Mouse (Mus musculus) stomach, embryonic 16.5 days (tissue): ENCODE results near the gene Tulp1. TPM values are rescaled to one million over a fixed set of nuclear protein-coding genes. Genes with fewer than 3 reads are reported as not detected.
"Not testable (repeated sequence)": the region's sequence is repeated elsewhere in the genome, so short reads cannot be mapped to it uniquely, and the experiment has no call there.

Experiments
- ATAC-seq: fragments of 200-750 bp; cut with Nextera tagmentation; 2 replicates; pipeline ENCODE4 v1.8.0; 2017; ENCODE audit warnings: moderate number of reproducible peaks, moderate TSS enrichment; ENCODE audit not compliant: insufficient read depth, low FRiP score
- H3K27ac ChIP-seq: fragments of 300-500 bp; sonication (generic); 2 replicates; pipeline ENCODE4 v1.5.1; 2014; ENCODE audit warnings: low read length
- H3K27me3 ChIP-seq: fragments of 300-500 bp; sonication (generic); 2 replicates; pipeline ENCODE4 v1.6.1; 2014; ENCODE audit warnings: low read length, control low read depth, mixed read lengths; ENCODE audit not compliant: control insufficient read depth, insufficient read depth
- H3K36me3 ChIP-seq: fragments of 300-500 bp; sonication (generic); 2 replicates; pipeline ENCODE4 v1.6.1; 2014; ENCODE audit warnings: low read length; ENCODE audit not compliant: control insufficient read depth, insufficient read depth
- H3K4me1 ChIP-seq: fragments of 300-500 bp; sonication (generic); 2 replicates; pipeline ENCODE4 v1.6.1; 2014; ENCODE audit warnings: low read length, control low read depth, mixed read lengths; ENCODE audit not compliant: control insufficient read depth, insufficient read depth
- H3K4me2 ChIP-seq: fragments of 300-500 bp; sonication (generic); 2 replicates; pipeline ENCODE4 v1.6.1; 2014; ENCODE audit warnings: low read depth, low read length, mixed read lengths
- H3K4me3 ChIP-seq: fragments of 300-500 bp; sonication (generic); replicated peaks from 2 replicates; pipeline ENCODE4 v1.5.1; 2014; ENCODE audit warnings: mild to moderate bottlenecking, low read length
- H3K9ac ChIP-seq: fragments of 300-500 bp; sonication (generic); 2 replicates; pipeline ENCODE4 v1.6.1; 2014; ENCODE audit warnings: low read length
- H3K9me3 ChIP-seq: fragments of 300-500 bp; sonication (generic); replicated peaks from 2 replicates; pipeline ENCODE4 v1.6.1; 2016; ENCODE audit warnings: low read length, control low read depth; ENCODE audit not compliant: control insufficient read depth
- WGBS: fragments of 180-500 bp; shearing (Covaris S2); extraction: QIAGEN DNeasy Blood & Tissue Kit; methylation state at CpG from one replicate; pipeline ENCODE4 v1.1.7; 2014; 5-methylcytosine and 5-hydroxymethylcytosine counted together
- polyA plus RNA-seq: library from polyadenylated mRNA; unstranded; fragments of >200 nt; fragmentation: Nextera tagmentation; extraction: Ambion mirVana; gene quantifications from 2 replicates; pipeline ENCODE4 v1.2.1, GENCODE M21; 2015

Gene Tulp1
- polyA plus RNA-seq: 4.6 and 5.4 TPM in 2 replicates

DNA sequence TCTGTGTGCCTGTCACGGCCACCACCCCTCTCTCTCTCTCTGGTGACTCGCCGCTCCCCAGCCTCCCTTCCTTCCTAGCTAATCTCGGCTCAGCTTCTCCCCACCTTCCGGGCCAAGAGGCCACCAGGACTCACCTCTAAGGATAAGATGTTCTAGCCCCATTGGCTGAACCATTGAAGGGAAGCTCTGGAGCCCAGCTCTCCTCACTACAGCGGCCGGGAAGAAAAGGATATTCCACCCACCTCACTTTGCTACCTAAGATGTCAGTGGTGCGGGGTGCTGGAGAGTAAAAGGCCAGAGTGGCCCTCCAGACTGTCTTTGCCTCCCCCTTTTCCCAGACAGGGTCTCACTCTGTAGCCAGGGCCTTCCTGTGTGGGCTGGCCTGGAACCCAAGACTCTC, at the start of gene Tulp1:
TSS of gene Tulp1 (minus strand) at position 101 of the 400 bp plus-strand sequence.
- H3K4me2 ChIP-seq: peak within 1 kb of the TSS; percentile 56
- H3K9me3 ChIP-seq: no peaks in the 10 kb centered on the region
- H3K4me3 ChIP-seq: peak within 1 kb of the TSS; percentile 28
- peak within 1 kb of the TSS; percentile 60 for H3K9ac ChIP-seq
- peaks cover 21% of the 10 kb centered on the region for H3K27me3 ChIP-seq
- peaks cover 21% of the 10 kb centered on the region for H3K4me1 ChIP-seq
- no peaks in the 10 kb centered on the region for H3K36me3 ChIP-seq
- 47% methylated on average over 8 of the region's 8 CpGs for WGBS
- no peak for ATAC-seq
- no peak within 1 kb of the TSS for H3K27ac ChIP-seq

DNA sequence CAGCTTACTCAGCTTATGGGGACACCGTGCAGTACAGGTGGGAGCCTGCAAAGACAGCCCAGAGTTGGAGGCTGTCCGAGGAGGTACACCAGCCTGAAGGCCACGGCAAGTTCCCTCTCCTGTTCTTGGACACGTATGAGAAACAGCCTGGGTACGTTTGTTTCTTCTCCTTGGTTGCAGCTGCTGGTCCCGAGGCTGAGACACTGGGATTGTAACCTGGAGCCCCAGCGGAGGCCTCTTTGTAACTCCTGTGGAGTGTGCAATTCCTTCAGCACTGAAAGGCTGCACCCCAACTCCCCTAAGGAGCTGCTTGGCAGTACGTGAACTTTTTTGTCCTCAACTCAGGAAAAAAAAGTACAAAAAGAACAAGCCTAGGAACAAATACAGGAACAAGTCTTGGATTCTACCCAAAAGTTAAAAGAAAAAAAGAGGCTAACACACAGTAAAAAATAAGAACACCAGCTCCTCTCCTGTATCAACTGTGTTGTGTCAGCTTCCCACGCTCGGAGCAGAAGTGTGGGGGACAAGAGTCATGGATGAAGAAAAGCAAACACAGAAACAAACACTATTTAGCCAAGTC, 46.4 kb upstream of the Tulp1 start:
- Histone ChIP-seq H3K9me3 (no peaks in the 10 kb centered on the region), H3K4me2 (no peak overlapping the region), H3K27me3 (no peaks in the 10 kb centered on the region), H3K27ac (no peak overlapping the region; the same call in 1 of the 2 replicates), H3K36me3 (no peaks in the 10 kb centered on the region), H3K4me1 (0 out of 2 replicates have a peak, but pooled peaks cover 6% of the 10 kb centered on the region), H3K9ac (no peak overlapping the region), H3K4me3 (no peak overlapping the region)
- WGBS: 72% methylated on average over 10 of the region's 10 CpGs
- no peak for ATAC-seq

DNA sequence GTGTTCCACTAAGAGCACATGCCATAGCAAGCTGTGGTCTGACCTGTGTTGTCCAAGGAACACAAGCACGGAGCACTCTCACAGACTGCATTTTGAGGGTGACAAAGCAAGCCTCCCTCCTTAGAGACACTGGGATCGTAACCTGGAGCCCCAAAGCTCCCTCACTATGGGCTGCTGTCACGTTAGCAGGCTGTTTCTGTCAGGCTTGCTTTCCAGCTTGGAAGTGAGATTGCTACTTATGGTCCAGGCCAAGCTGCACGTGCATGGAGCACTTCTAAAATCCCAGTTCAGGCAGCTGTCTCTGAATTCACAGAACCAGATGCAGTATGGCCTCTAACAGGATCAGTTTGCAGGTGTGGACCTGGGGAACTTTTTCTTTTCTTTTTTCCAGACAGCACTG, 45.7 kb upstream of the Tulp1 start:
- no peak overlapping the region for H3K4me3 ChIP-seq
- no peaks in the 10 kb centered on the region for H3K36me3 ChIP-seq
- H3K4me1 ChIP-seq: 0 out of 2 replicates have a peak, but pooled peaks cover 6% of the 10 kb centered on the region
- H3K27ac ChIP-seq: no peak overlapping the region
- no peak for ATAC-seq
- no peak overlapping the region for H3K4me2 ChIP-seq
- H3K9ac ChIP-seq: peak overlapping the region; percentile 26; the same call in 1 of the 2 replicates
- no peaks in the 10 kb centered on the region for H3K27me3 ChIP-seq
- no peaks in the 10 kb centered on the region for H3K9me3 ChIP-seq
- 79% methylated on average over 4 of the region's 4 CpGs for WGBS

GRCm38 (mm10) chr17:28408251-28408918, 43.4 kb upstream of the Tulp1 start:
- Histone ChIP-seq H3K9ac (no peak overlapping the region), H3K4me1 (0 out of 2 replicates have a peak, but pooled peaks cover 6% of the 10 kb centered on the region), H3K9me3 (no peaks in the 10 kb centered on the region), H3K4me2 (no peak overlapping the region), H3K27ac (no peak overlapping the region), H3K27me3 (no peaks in the 10 kb centered on the region), H3K36me3 (no peaks in the 10 kb centered on the region), H3K4me3 (no peak overlapping the region)
- no peak for ATAC-seq
- WGBS: 66% methylated on average over 5 of the region's 5 CpGs

DNA sequence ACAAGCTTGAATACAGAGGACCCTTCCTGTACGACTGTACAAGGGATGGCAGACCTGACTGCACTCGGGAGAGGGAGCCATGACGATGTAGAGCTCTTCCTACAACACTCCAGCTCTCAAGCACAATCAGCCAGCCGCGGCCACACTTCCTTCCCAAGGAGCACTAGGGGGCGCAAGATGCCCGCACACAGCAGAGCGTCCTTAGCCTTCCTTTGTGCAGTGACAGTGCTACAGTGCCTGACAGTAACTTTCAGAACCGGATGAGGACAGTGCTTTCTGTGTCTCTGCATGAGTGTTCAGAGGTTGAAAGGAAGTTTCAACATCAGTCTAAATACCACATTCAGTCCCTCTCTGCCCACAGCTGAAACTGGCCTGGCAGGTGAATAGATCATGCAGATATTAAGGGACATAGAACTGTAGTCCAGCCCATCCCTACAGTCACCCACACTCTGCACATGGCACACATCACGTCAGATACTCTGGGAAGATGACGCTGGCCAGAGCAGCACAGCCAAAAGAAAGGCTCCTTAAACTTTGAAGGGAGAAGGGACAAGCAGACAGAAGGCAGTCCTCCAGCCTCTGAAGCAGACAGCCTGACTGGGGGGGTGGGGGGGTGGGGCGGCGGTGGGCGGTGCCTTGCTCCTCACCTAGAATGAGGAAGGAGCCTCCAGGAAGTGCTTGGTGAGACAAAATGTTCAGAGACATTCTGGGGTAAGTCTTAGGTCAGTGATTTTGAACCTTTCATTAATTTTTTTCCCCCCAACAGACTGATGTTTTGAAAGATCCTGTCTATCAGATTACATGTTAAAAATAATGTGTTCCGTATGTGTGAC, 42.6 kb upstream of the Tulp1 start:
- H3K4me2 ChIP-seq: 0 out of 2 replicates have a peak overlapping the region, but pooled peaks have one; percentile 5
- no peak overlapping the region for H3K4me3 ChIP-seq
- no peaks in the 10 kb centered on the region for H3K9me3 ChIP-seq
- no peak overlapping the region for H3K9ac ChIP-seq
- 33% methylated on average over 15 of the region's 15 CpGs for WGBS
- no peaks in the 10 kb centered on the region for H3K36me3 ChIP-seq
- no peaks in the 10 kb centered on the region for H3K27me3 ChIP-seq
- 0 out of 2 replicates have a peak, but pooled peaks cover 6% of the 10 kb centered on the region for H3K4me1 ChIP-seq
- H3K27ac ChIP-seq: peak overlapping the region; percentile 38; the same call in 1 of the 2 replicates
- peak; percentile 84 for ATAC-seq

GRCm38 (mm10) chr17:28406471-28406870, 41.4 kb upstream of the Tulp1 start:
- no peaks in the 10 kb centered on the region for H3K36me3 ChIP-seq
- H3K4me3 ChIP-seq: no peak overlapping the region
- H3K27me3 ChIP-seq: no peaks in the 10 kb centered on the region
- H3K9ac ChIP-seq: no peak overlapping the region
- no peaks in the 10 kb centered on the region for H3K9me3 ChIP-seq
- H3K4me2 ChIP-seq: no peak overlapping the region
- 0 out of 2 replicates have a peak, but pooled peaks cover 4% of the 10 kb centered on the region for H3K4me1 ChIP-seq
- no peak overlapping the region for H3K27ac ChIP-seq
- WGBS: 82% methylated on average over 7 of the region's 7 CpGs
- ATAC-seq: no peak

DNA sequence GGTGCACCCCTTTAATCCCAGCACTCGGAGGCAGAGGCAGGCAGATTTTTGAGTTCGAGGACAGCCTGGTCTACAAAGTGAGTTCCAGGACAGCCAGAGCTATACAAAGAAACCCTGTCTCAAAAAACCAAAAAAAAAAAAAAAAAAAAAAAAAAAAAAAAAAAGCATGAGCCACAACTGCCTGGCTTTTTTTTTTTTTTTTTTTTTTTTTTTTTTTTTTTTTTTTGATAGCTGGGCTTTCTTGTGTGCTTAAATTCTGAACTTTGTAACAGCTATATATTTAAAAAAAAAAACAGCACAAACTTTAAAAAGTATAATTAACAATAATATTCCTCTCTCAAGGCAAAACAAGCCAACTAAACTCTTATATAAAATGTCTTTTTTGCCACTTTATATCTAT, 39.7 kb upstream of the Tulp1 start:
- not testable (repeated sequence) for H3K36me3 ChIP-seq

GRCm38 (mm10) chr17:28404301-28404700, 39.3 kb upstream of the Tulp1 start:
- Histone ChIP-seq H3K4me3 (no peak overlapping the region), H3K36me3 (no peaks in the 10 kb centered on the region), H3K4me1 (0 out of 2 replicates have a peak, but pooled peaks cover 4% of the 10 kb centered on the region), H3K9me3 (no peaks in the 10 kb centered on the region), H3K9ac (no peak overlapping the region), H3K27ac (no peak overlapping the region), H3K27me3 (no peaks in the 10 kb centered on the region), H3K4me2 (no peak overlapping the region)
- no peak for ATAC-seq
- 94% methylated on average over 11 of the region's 11 CpGs for WGBS

More for the DNA sequence above, 39.7 kb upstream of the Tulp1 start:
- not testable (repeated sequence) for H3K9me3 ChIP-seq, H3K4me3 ChIP-seq, H3K4me1 ChIP-seq, H3K9ac ChIP-seq, H3K27ac ChIP-seq, H3K4me2 ChIP-seq, ATAC-seq, H3K27me3 ChIP-seq
- WGBS: 92% methylated on average over 2 of the region's 2 CpGs
